Mouse (Mus musculus) MEL (cell line): Measurements from ENCODE around the gene Rad51b. TPM values are rescaled to one million over a fixed set of nuclear protein-coding genes. Genes with fewer than 3 reads are reported as not detected.
A peak's percentile ranks its signal among the peaks of the same experiment; 100 is the strongest.

Experiments used
- DNase-seq: peaks from one replicate; pipeline ENCODE4 v3.0.0; 2011; ENCODE audit warnings: low read depth, low spot score
- H3K27ac ChIP-seq: 2 replicates; pipeline ENCODE4 v1.5.1; 2012; ENCODE audit warnings: low read depth, mild to moderate bottlenecking, control low read depth, low read length, moderate library complexity; ENCODE audit not compliant: control insufficient read depth
- H3K27me3 ChIP-seq, 2 experiments: fragments of 150-350 bp in 1 of 2; sonication (generic) in 1 of 2; 2 replicates each; pipeline ENCODE4 v1.6.1; 2012; ENCODE audit warnings: low read length in 2 of 2, mild to moderate bottlenecking in 2 of 2, improper control_type of control experiment in 1 of 2, moderate library complexity in 1 of 2; ENCODE audit not compliant: insufficient read depth in 2 of 2, control insufficient read depth in 1 of 2
- H3K36me3 ChIP-seq, 2 experiments: 2 replicates each; pipeline ENCODE4 v1.6.1; 2012 to 2014; ENCODE audit warnings: low read length in 2 of 2, improper control_type of control experiment in 1 of 2, inconsistent platforms in 1 of 2, mild to moderate bottlenecking in 1 of 2; ENCODE audit not compliant: insufficient read depth in 2 of 2, control insufficient read depth in 1 of 2
- H3K4me1 ChIP-seq, 2 experiments: fragments of 150-350 bp in 1 of 2; sonication (generic) in 1 of 2; 2 replicates each; pipeline ENCODE4 v1.6.1; 2012; ENCODE audit warnings: low read length in 2 of 2, improper control_type of control experiment in 1 of 2, mild to moderate bottlenecking in 1 of 2; ENCODE audit not compliant: insufficient read depth in 2 of 2, control insufficient read depth in 1 of 2
- H3K4me3 ChIP-seq, 2 experiments: fragments of 150-350 bp in 1 of 2; sonication (generic) in 1 of 2; 2 replicates each; pipeline ENCODE4 v1.5.1; 2012; ENCODE audit warnings: low read depth in 2 of 2, low read length in 2 of 2, mild to moderate bottlenecking in 2 of 2, moderate library complexity in 2 of 2, control low read depth in 1 of 2, improper control_type of control experiment in 1 of 2; ENCODE audit not compliant: control insufficient read depth in 1 of 2, insufficient read depth in 1 of 2
- H3K79me2 ChIP-seq: 2 replicates; pipeline ENCODE4 v1.6.1; 2012; ENCODE audit warnings: mild to moderate bottlenecking, low read length, moderate library complexity; ENCODE audit not compliant: control insufficient read depth, poor library complexity, insufficient read depth
- H3K9ac ChIP-seq: 2 replicates; pipeline ENCODE4 v1.6.1; 2012; ENCODE audit warnings: low read depth, mild to moderate bottlenecking, control low read depth, low read length, moderate library complexity; ENCODE audit not compliant: control insufficient read depth, poor library complexity, severe bottlenecking
- H3K9me3 ChIP-seq: fragments of 150-350 bp; sonication (generic); replicated peaks from 2 replicates; pipeline ENCODE4 v1.6.1; 2012; ENCODE audit warnings: mild to moderate bottlenecking, low read length, improper control_type of control experiment, moderate library complexity; ENCODE audit not compliant: insufficient read depth
- BHLHE40 ChIP-seq: IDR thresholded peaks from 2 replicates; pipeline ENCODE4 v1.6.1; 2012; ENCODE audit warnings: low read depth, mild to moderate bottlenecking, inconsistent platforms, low read length, improper control_type of control experiment, borderline replicate concordance
- CHD2 ChIP-seq: IDR thresholded peaks from 2 replicates; pipeline ENCODE4 v1.6.1; 2011; ENCODE audit warnings: low read length, improper control_type of control experiment
- CTCF ChIP-seq, 3 experiments: IDR thresholded peaks in 2 of 3; conservative IDR thresholded peaks in 1 of 3; 2 replicates each; pipeline ENCODE4 v1.5.1; 2011 to 2012; ENCODE audit warnings: low read length in 3 of 3, low read depth in 2 of 3, mild to moderate bottlenecking in 2 of 3, improper control_type of control experiment in 1 of 3, inconsistent platforms in 1 of 3, mixed read lengths in 1 of 3, moderate library complexity in 1 of 3; ENCODE audit not compliant: control insufficient read depth in 1 of 3, insufficient read depth in 1 of 3, poor library complexity in 1 of 3, severe bottlenecking in 1 of 3
- E2F4 ChIP-seq: IDR thresholded peaks from 2 replicates; pipeline ENCODE4 v1.6.1; 2011; ENCODE audit warnings: low read depth, low read length, improper control_type of control experiment, borderline replicate concordance
- ETS1 ChIP-seq: IDR thresholded peaks from 2 replicates; pipeline ENCODE4 v1.6.1; 2012; ENCODE audit warnings: low read depth, mild to moderate bottlenecking, inconsistent platforms, low read length, improper control_type of control experiment, moderate library complexity
- GATA1 ChIP-seq: IDR thresholded peaks from 2 replicates; pipeline ENCODE4 v1.6.1; 2011; ENCODE audit warnings: low read depth, low read length, improper control_type of control experiment
- HCFC1 ChIP-seq: IDR thresholded peaks from 2 replicates; pipeline ENCODE4 v1.6.1; 2012; ENCODE audit warnings: low read depth, mild to moderate bottlenecking, inconsistent platforms, low read length, improper control_type of control experiment, moderate library complexity
- JUND ChIP-seq: IDR thresholded peaks from 2 replicates; pipeline ENCODE4 v1.6.1; 2011; ENCODE audit warnings: low read depth, mild to moderate bottlenecking, improper control_type of control experiment, low read length
- MAFK ChIP-seq: IDR thresholded peaks from 2 replicates; pipeline ENCODE4 v1.6.1; 2011; ENCODE audit warnings: low read depth, mild to moderate bottlenecking, low read length, improper control_type of control experiment, borderline replicate concordance
- MAX ChIP-seq: IDR thresholded peaks from 2 replicates; pipeline ENCODE4 v1.6.1; 2011; ENCODE audit warnings: low read length, improper control_type of control experiment
- MAZ ChIP-seq: IDR thresholded peaks from 2 replicates; pipeline ENCODE4 v1.6.1; 2012; ENCODE audit warnings: low read depth, mild to moderate bottlenecking, inconsistent platforms, low read length, improper control_type of control experiment
- MEF2A ChIP-seq: IDR thresholded peaks from 2 replicates; pipeline ENCODE4 v1.6.1; 2014; ENCODE audit warnings: low read depth, mild to moderate bottlenecking, inconsistent platforms, low read length, improper control_type of control experiment; ENCODE audit not compliant: poor library complexity, insufficient replicate concordance, severe bottlenecking; ENCODE audit errors: extremely low read depth
- MYB ChIP-seq: IDR thresholded peaks from 2 replicates; pipeline ENCODE4 v1.6.1; 2011; ENCODE audit warnings: mild to moderate bottlenecking, low read depth, low read length, improper control_type of control experiment
- MYC ChIP-seq: IDR thresholded peaks from 2 replicates; pipeline ENCODE4 v1.6.1; 2011; ENCODE audit warnings: low read depth, mild to moderate bottlenecking, low read length, improper control_type of control experiment, moderate library complexity
- NELFE ChIP-seq: IDR thresholded peaks from 2 replicates; pipeline ENCODE4 v1.6.1; 2011; ENCODE audit warnings: low read depth, low read length, improper control_type of control experiment
- NRF1 ChIP-seq: IDR thresholded peaks from 2 replicates; pipeline ENCODE4 v1.6.1; 2014; ENCODE audit warnings: low read depth, mild to moderate bottlenecking, inconsistent platforms, low read length, improper control_type of control experiment, moderate library complexity; ENCODE audit not compliant: poor library complexity, insufficient read depth, severe bottlenecking
- POLR2A ChIP-seq, 2 experiments: IDR thresholded peaks; 2 replicates each; pipeline ENCODE4 v1.6.1; 2011 to 2012; ENCODE audit warnings: low read length in 2 of 2, mild to moderate bottlenecking in 2 of 2, control low read depth in 1 of 2, improper control_type of control experiment in 1 of 2, low read depth in 1 of 2, moderate library complexity in 1 of 2; ENCODE audit not compliant: control insufficient read depth in 1 of 2, insufficient read depth in 1 of 2, poor library complexity in 1 of 2
- POLR2AphosphoS2 ChIP-seq: IDR thresholded peaks from 2 replicates; pipeline ENCODE4 v1.6.1; 2011; ENCODE audit warnings: low read length, improper control_type of control experiment
- RCOR1 ChIP-seq: IDR thresholded peaks from 2 replicates; pipeline ENCODE4 v1.6.1; 2012; ENCODE audit warnings: low read depth, mild to moderate bottlenecking, inconsistent platforms, low read length, improper control_type of control experiment
- SIN3A ChIP-seq: IDR thresholded peaks from 2 replicates; pipeline ENCODE4 v1.6.1; 2012; ENCODE audit warnings: low read length, improper control_type of control experiment, inconsistent platforms
- UBTF ChIP-seq: IDR thresholded peaks from 2 replicates; pipeline ENCODE4 v1.6.1; 2012; ENCODE audit warnings: low read depth, mild to moderate bottlenecking, inconsistent platforms, low read length, improper control_type of control experiment, moderate library complexity, borderline replicate concordance; ENCODE audit not compliant: insufficient read depth
- USF2 ChIP-seq, 2 experiments: IDR thresholded peaks; 2 replicates each; pipeline ENCODE4 v1.6.1; 2011 to 2012; ENCODE audit warnings: improper control_type of control experiment in 2 of 2, low read length in 2 of 2, borderline replicate concordance in 1 of 2, inconsistent platforms in 1 of 2, low read depth in 1 of 2, mild to moderate bottlenecking in 1 of 2; ENCODE audit not compliant: insufficient read depth in 1 of 2
- ZC3H11A ChIP-seq: IDR thresholded peaks from 2 replicates; pipeline ENCODE4 v1.6.1; 2012; ENCODE audit warnings: low read depth, mild to moderate bottlenecking, inconsistent platforms, low read length, improper control_type of control experiment
- ZKSCAN1 ChIP-seq: IDR thresholded peaks from 2 replicates; pipeline ENCODE4 v1.6.1; 2012; ENCODE audit warnings: low read depth, mild to moderate bottlenecking, inconsistent platforms, low read length, improper control_type of control experiment, moderate library complexity
- ZMIZ1 ChIP-seq: IDR thresholded peaks from 2 replicates; pipeline ENCODE4 v1.6.1; 2012; ENCODE audit warnings: low read depth, mild to moderate bottlenecking, inconsistent platforms, low read length, improper control_type of control experiment, moderate library complexity
- ZNF384 ChIP-seq: IDR thresholded peaks from 2 replicates; pipeline ENCODE4 v1.6.1; 2012; ENCODE audit warnings: low read depth, mild to moderate bottlenecking, inconsistent platforms, low read length, improper control_type of control experiment
- polyA plus RNA-seq, 2 experiments: library from polyadenylated mRNA; stranded (reverse) in 1 of 2; unstranded in 1 of 2; fragments of >175 nt in 1 of 2; fragments of >200 nt in 1 of 2; gene quantifications; 2 replicates each; pipeline versions ENCODE4 v1.2.1 to v1.2.4; 2012; ENCODE audit warnings: low replicate concordance in 2 of 2, low read depth in 1 of 2; ENCODE audit not compliant: insufficient read length in 2 of 2, insufficient read depth in 1 of 2, missing spikeins in 1 of 2
- total RNA-seq: library from RNA; depleted of rRNA; stranded (reverse); fragments of 300-350 nt; gene quantifications from 2 replicates; pipeline ENCODE4 v1.2.3, GENCODE M21; 2012

Rad51b gene
- total and polyA plus RNA-seq, 3 experiments = 3.6 to 5.7 TPM; not detected in 1

GRCm38 (mm10) chr12:79841248-79841647, 544.2 kb downstream of the Rad51b start:
- Histone ChIP-seq H3K27me3 (no peaks in the 10 kb centered on the region), H3K9me3 (no peaks in the 10 kb centered on the region), H3K36me3 (peaks cover 0 to 15% of the 10 kb centered on the region in 2 experiments; a peak in 2 of 4 replicates), H3K27ac (no peak overlapping the region), H3K4me1 (peaks cover 2 to 25% of the 10 kb centered on the region in 2 experiments), H3K9ac (no peak overlapping the region), H3K79me2 (no peaks in the 10 kb centered on the region), H3K4me3 (no peak overlapping the region)
- peak; percentile 19 for DNase-seq
- TF ChIP-seq HCFC1 (no peak), UBTF (no peak), ZNF384 (no peak), MAFK (no peak), MEF2A (no peak), SIN3A (no peak), USF2 (IDR thresholded peaks at IDR 0.05; ENCODE audit: borderline replicate concordance in 1 of 2, insufficient read depth in 1 of 2, low read depth in 1 of 2, low read length in 2 of 2) (no peak), RCOR1 (no peak), POLR2AphosphoS2 (no peak), ZMIZ1 (no peak), JUND (no peak), MAX (no peak), POLR2A (IDR thresholded peaks at IDR 0.05; ENCODE audit: control insufficient read depth in 1 of 2, insufficient read depth in 1 of 2, low read depth in 1 of 2, low read length in 2 of 2, poor library complexity in 1 of 2) (no peak), CTCF (IDR thresholded peaks at IDR 0.05 in 2 of 3, conservative IDR thresholded peaks at IDR 0.05 in 1 of 3; ENCODE audit: control insufficient read depth in 1 of 3, insufficient read depth in 1 of 3, low read depth in 2 of 3, low read length in 3 of 3, poor library complexity in 1 of 3, severe bottlenecking in 1 of 3) (no peak), NELFE (no peak), MYB (no peak), BHLHE40 (no peak), GATA1 (no peak)

- H3K9me3 ChIP-seq = no peaks in the 10 kb centered on the region
- no peak overlapping the region for H3K27ac ChIP-seq
Measured at GRCm38 (mm10) chr12:79842319-79842718, 545.2 kb downstream of the Rad51b start.

More at GRCm38 (mm10) chr12:79842319-79842718, 545.2 kb downstream of the Rad51b start:
- Histone ChIP-seq H3K4me1 (peaks cover 2 to 23% of the 10 kb centered on the region in 2 experiments), H3K4me3 (no peak overlapping the region), H3K79me2 (no peaks in the 10 kb centered on the region), H3K27me3 (no peaks in the 10 kb centered on the region), H3K9ac (no peak overlapping the region), H3K36me3 (peaks cover 0 to 15% of the 10 kb centered on the region in 2 experiments; a peak in 2 of 4 replicates)
- TF ChIP-seq ZC3H11A = no peak
- TF ChIP-seq NRF1 = no peak
- TF ChIP-seq ETS1 = no peak
- TF ChIP-seq MAZ = no peak
- no peak for TF ChIP-seq MYC
- TF ChIP-seq CHD2 = no peak
- no peak for TF ChIP-seq CTCF (IDR thresholded peaks at IDR 0.05 in 2 of 3, conservative IDR thresholded peaks at IDR 0.05 in 1 of 3; ENCODE audit: control insufficient read depth in 1 of 3, insufficient read depth in 1 of 3, low read depth in 2 of 3, low read length in 3 of 3, poor library complexity in 1 of 3, severe bottlenecking in 1 of 3)
- no peak for TF ChIP-seq HCFC1
- no peak for TF ChIP-seq E2F4
- TF ChIP-seq ZKSCAN1 = no peak
- no peak for TF ChIP-seq MAX
- TF ChIP-seq MEF2A = no peak
- DNase-seq = no peak
